Mouse (Mus musculus) E14TG2a.4 (cell line): ENCODE data around the gene Gfra1.

Source experiments
- H3K27me3 ChIP-seq: 2 replicates; pipeline ENCODE4 v1.6.1; 2014; ENCODE audit warnings: low read length, control low read depth; ENCODE audit not compliant: insufficient read depth
- H3K36me3 ChIP-seq: 2 replicates; pipeline ENCODE4 v1.6.1; 2014; ENCODE audit warnings: low read length, control low read depth; ENCODE audit not compliant: insufficient read depth
- H3K4me1 ChIP-seq: replicated peaks from 2 replicates; pipeline ENCODE4 v1.6.1; 2014; ENCODE audit warnings: low read depth, low read length, control low read depth
- H3K4me3 ChIP-seq: replicated peaks from 2 replicates; pipeline ENCODE4 v1.5.1; 2014; ENCODE audit warnings: mild to moderate bottlenecking, low read length
- H3K9me3 ChIP-seq: 2 replicates; pipeline ENCODE4 v1.6.1; 2014; ENCODE audit warnings: low read length, control low read depth
- CTCF ChIP-seq: conservative IDR thresholded peaks from 2 replicates; pipeline ENCODE4 v1.5.1; 2014; ENCODE audit warnings: low read length
- NANOG ChIP-seq: IDR thresholded peaks from 2 replicates; pipeline ENCODE4 v1.6.1; 2014; ENCODE audit warnings: borderline replicate concordance, low read length, mixed read lengths
- POU5F1 ChIP-seq: IDR thresholded peaks from 2 replicates; pipeline ENCODE4 v1.6.1; 2014; ENCODE audit warnings: low read length, borderline replicate concordance

Gfra1 gene

DNA sequence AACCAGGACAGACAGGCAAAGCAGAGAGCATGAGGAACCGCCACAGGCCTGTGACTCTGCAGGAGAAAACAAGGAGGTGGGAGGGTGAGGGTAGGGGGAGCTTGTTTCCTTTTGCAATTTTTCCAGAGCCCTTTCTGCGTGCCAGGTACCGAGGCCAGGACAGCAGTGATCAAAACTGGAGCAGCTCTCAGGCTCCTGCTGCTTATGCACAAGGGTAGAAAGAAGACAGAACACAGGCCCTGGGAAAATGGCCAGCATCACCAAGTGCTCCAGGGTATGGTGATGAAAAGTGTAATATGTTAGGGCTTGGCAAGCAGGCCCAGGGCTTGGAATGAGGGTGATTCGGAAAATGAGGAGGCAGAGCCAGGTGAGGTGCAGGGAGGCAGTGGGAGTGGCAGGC is 269.2 kb downstream of the Gfra1 start:
- TF ChIP-seq NANOG (no peak), CTCF (no peak), POU5F1 (no peak)
- no peak overlapping the region for H3K4me3 ChIP-seq
- H3K36me3 ChIP-seq, result no peaks in the 10 kb centered on the region
- peaks cover 8% of the 10 kb centered on the region for H3K4me1 ChIP-seq
- no peaks in the 10 kb centered on the region for H3K9me3 ChIP-seq
- H3K27me3 ChIP-seq, result peaks cover 2% of the 10 kb centered on the region; the same call in 1 of the 2 replicates
